Mouse (Mus musculus) lung, embryonic 14.5 days (tissue): ENCODE data around the gene Scaf1. TPM values are rescaled to one million over a fixed set of nuclear protein-coding genes. Genes with fewer than 3 reads are reported as not detected.

Experiments
- ATAC-seq: fragments of 200-750 bp; cut with Nextera tagmentation; 2 replicates; pipeline ENCODE4 v1.8.0; 2017; ENCODE audit warnings: mild to moderate bottlenecking, moderate TSS enrichment, moderate library complexity; ENCODE audit not compliant: insufficient read depth
- DNase-seq: peaks from one replicate; pipeline ENCODE4 v3.0.0-alpha.2; 2015
- H3K27ac ChIP-seq: fragments of 300-500 bp; sonication (generic); 2 replicates; pipeline ENCODE4 v1.5.1; 2014; ENCODE audit warnings: low read depth, mild to moderate bottlenecking, moderate library complexity
- H3K27me3 ChIP-seq: fragments of 300-500 bp; sonication (generic); 2 replicates; pipeline ENCODE4 v1.6.1; 2014; ENCODE audit warnings: low read length, control low read depth; ENCODE audit not compliant: insufficient read depth
- H3K36me3 ChIP-seq: fragments of 300-500 bp; sonication (generic); 2 replicates; pipeline ENCODE4 v1.6.1; 2014; ENCODE audit warnings: control low read depth; ENCODE audit not compliant: insufficient read depth
- H3K4me1 ChIP-seq: fragments of 300-500 bp; sonication (generic); 2 replicates; pipeline ENCODE4 v1.6.1; 2014; ENCODE audit warnings: antibody characterized with exemption, control low read depth; ENCODE audit not compliant: insufficient read depth
- H3K4me2 ChIP-seq: fragments of 300-500 bp; sonication (generic); 2 replicates; pipeline ENCODE4 v1.6.1; 2014; ENCODE audit warnings: mild to moderate bottlenecking
- H3K4me3 ChIP-seq: fragments of 300-500 bp; sonication (generic); 2 replicates; pipeline ENCODE4 v1.5.1; 2014; ENCODE audit warnings: low read depth, low read length
- H3K9ac ChIP-seq: fragments of 300-500 bp; sonication (generic); 2 replicates; pipeline ENCODE4 v1.6.1; 2014
- H3K9me3 ChIP-seq: fragments of 300-500 bp; sonication (generic); 2 replicates; pipeline ENCODE4 v1.6.1; 2016; ENCODE audit warnings: low read depth, low read length, control low read depth
- CTCF ChIP-seq: IDR thresholded peaks from 2 replicates; pipeline ENCODE4 v1.5.1; 2016; ENCODE audit warnings: antibody characterized with exemption, low read depth
- WGBS: fragments of 180-500 bp; shearing (Covaris S2); extraction: QIAGEN DNeasy Blood & Tissue Kit; methylation state at CpG from one replicate; pipeline ENCODE4 v1.1.7; 2014; 5-methylcytosine and 5-hydroxymethylcytosine counted together
- polyA plus RNA-seq: library from polyadenylated mRNA; unstranded; fragments of >200 nt; fragmentation: Nextera tagmentation; extraction: Ambion mirVana; gene quantifications from 2 replicates; pipeline ENCODE4 v1.2.1, GENCODE M21; 2014

The Scaf1 gene
- polyA plus RNA-seq, 1 experiment from 2014 or later, result 53.6 TPM

DNA sequence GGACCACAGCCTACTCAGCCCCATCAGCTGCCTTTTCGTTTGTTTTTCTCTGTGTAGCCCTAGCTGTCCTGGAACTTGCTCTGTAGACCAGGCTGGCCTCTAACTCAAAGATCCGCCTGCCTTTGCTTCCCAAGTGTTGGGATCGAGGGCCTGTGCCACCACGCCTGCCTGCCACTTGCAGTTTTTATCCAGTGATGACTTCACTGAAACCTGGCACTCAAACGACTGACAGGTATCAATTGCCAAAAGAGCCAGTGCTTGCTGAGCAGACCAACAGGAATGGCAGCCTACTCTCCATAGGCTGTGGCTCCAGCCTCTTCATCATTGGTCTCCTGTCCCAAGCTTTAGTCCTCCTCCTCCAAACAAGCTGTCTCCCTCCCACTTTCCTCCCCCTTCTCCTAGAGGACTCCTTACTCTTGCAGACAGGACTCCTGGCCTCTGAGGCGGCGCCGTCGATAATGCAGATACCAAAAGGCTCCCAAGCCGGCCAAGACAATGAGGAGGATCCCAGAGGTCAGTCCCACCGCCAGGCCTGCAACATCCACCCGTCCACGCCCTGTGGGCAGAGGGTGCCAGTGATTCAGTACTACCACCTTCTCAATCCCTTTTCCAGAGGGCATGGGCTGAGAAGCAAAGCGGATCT, 40.3 kb upstream of the Scaf1 start:
- no peak overlapping the region for H3K27ac ChIP-seq
- no peak for DNase-seq
- no peaks in the 10 kb centered on the region for H3K36me3 ChIP-seq
- no peak overlapping the region for H3K4me3 ChIP-seq
- WGBS, result 52% methylated on average over 14 of the region's 14 CpGs
- H3K4me1 ChIP-seq, result peaks cover 2% of the 10 kb centered on the region
- no peaks in the 10 kb centered on the region for H3K9me3 ChIP-seq
- no peak for ATAC-seq
- no peak overlapping the region for H3K9ac ChIP-seq
- H3K27me3 ChIP-seq, result no peaks in the 10 kb centered on the region
- no peak for TF ChIP-seq CTCF
- no peak overlapping the region for H3K4me2 ChIP-seq

DNA sequence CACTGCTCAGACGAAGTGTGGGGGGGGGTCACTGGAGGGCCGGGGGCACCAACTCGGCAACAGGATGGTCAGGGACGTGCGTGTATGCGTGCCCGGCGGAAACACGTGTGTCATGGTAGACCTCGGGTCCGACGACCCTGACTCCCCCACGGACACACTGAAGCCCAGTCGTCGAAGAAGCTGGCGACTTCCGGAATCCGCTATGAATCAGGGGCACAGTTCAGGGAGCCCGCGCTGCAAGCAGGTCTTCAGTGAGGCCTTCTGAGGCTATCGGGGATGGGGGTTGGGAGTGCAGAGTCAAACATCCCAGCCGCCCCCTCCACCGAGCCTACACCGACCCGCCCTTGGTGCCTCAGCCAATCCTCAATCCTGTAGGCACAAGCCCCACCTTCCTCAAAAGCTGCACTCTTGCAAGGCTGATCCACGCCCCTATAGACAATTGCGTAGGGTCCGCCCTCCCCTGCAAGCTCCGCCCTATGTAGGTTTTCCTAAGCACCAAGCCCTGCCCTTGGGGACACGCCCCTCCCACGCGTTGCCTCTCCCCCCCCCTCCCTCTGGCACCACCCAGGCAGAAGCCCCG, 37.9 kb upstream of the Scaf1 start:
- H3K4me3 ChIP-seq, result peak overlapping the region; percentile 90
- DNase-seq (peak; percentile 98), ATAC-seq (peak; percentile 95)
- TF ChIP-seq CTCF, result no peak
- H3K27ac ChIP-seq, result peak overlapping the region; percentile 99
- H3K4me2 ChIP-seq, result peak overlapping the region; percentile 88
- under 1% methylated on average over 33 of the region's 33 CpGs for WGBS
- H3K9me3 ChIP-seq, result no peaks in the 10 kb centered on the region
- peak overlapping the region; percentile 88 for H3K9ac ChIP-seq
- 0 out of 2 replicates have a peak, but pooled peaks cover 3% of the 10 kb centered on the region for H3K4me1 ChIP-seq
- peaks cover 16% of the 10 kb centered on the region for H3K36me3 ChIP-seq
- H3K27me3 ChIP-seq, result no peaks in the 10 kb centered on the region

DNA sequence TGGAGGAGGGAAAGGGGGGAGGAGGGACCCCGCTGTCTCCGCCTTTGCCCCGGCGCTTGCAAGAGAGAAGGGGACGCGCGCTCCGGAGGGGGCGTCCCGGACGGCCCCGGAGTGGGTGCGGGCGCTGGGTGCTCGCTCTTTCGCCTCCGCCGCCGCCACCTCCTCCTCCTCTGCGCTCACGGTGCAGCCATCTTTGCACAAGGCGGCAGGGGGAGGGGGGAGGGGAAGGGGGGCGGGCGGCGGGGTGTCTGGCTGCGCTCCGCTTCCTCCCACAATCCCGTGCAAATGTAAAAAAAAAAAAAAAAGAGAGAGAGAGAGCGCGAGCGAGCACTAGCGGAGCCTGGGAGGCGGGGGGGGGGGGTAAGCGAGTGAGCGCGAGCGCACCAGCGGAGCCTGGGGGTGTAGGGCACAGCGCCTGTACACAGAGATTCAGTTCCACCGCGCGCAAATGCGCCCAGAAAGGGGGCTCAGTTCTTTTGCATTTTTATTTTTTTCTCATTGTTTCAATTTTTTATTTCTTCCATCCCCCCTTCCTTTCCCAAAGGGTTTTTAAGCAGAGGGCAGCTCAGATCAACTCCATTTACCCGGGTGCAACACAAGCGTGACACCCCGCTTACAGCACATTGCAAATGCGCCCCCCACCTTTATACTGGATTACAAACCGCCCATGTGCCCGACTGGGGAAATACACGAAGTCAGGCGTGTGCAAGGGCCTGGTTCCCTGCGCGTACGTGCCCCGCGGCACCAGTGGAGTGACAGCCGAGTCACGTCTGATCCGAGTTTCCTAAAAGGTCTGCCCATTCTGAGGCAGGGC, 37.2 kb upstream of the Scaf1 start:
- 0 out of 2 replicates have a peak, but pooled peaks cover 3% of the 10 kb centered on the region for H3K4me1 ChIP-seq
- ATAC-seq, result peak; percentile 48
- H3K27ac ChIP-seq, result peak overlapping the region; percentile 99
- H3K9me3 ChIP-seq, result no peaks in the 10 kb centered on the region
- peak overlapping the region; percentile 90 for H3K4me3 ChIP-seq
- peak; percentile 87 for DNase-seq
- TF ChIP-seq CTCF, result no peak
- peak overlapping the region; percentile 88 for H3K4me2 ChIP-seq
- WGBS, result under 1% methylated on average over 37 of the region's 59 CpGs
- H3K9ac ChIP-seq, result peak overlapping the region; percentile 88
- H3K27me3 ChIP-seq, result no peaks in the 10 kb centered on the region
- peaks cover 23% of the 10 kb centered on the region for H3K36me3 ChIP-seq

DNA sequence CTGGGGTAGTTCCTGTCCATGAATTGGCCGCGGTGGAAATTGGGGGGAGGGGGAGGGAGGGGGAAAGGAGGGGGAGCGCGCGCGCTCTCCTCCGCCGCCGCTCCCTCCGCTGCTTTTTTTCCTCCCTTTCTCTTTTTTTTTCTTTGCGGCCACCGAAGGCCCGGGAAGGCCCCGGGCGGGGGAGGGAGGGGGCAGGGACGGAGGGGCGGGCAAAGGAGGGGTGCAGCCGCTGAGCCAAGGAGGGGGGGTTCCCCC, 36.6 kb upstream of the Scaf1 start, which contains the start of gene Prr12:
Prr12 (minus strand) TSS at position 20 of the 255 bp plus-strand sequence.
- TF ChIP-seq CTCF, result no peak
- peaks cover 29% of the 10 kb centered on the region for H3K36me3 ChIP-seq
- peak within 1 kb of the TSS; percentile 99 for H3K27ac ChIP-seq
- WGBS, result 3% methylated on average over 6 of the region's 18 CpGs
- H3K9ac ChIP-seq, result peak within 1 kb of the TSS; percentile 88
- H3K4me2 ChIP-seq, result peak within 1 kb of the TSS; percentile 88
- DNase-seq (no peak), ATAC-seq (no peak)
- H3K4me1 ChIP-seq, result 0 out of 2 replicates have a peak, but pooled peaks cover 3% of the 10 kb centered on the region
- H3K27me3 ChIP-seq, result no peaks in the 10 kb centered on the region
- H3K4me3 ChIP-seq, result peak within 1 kb of the TSS; percentile 90
- H3K9me3 ChIP-seq, result no peaks in the 10 kb centered on the region

DNA sequence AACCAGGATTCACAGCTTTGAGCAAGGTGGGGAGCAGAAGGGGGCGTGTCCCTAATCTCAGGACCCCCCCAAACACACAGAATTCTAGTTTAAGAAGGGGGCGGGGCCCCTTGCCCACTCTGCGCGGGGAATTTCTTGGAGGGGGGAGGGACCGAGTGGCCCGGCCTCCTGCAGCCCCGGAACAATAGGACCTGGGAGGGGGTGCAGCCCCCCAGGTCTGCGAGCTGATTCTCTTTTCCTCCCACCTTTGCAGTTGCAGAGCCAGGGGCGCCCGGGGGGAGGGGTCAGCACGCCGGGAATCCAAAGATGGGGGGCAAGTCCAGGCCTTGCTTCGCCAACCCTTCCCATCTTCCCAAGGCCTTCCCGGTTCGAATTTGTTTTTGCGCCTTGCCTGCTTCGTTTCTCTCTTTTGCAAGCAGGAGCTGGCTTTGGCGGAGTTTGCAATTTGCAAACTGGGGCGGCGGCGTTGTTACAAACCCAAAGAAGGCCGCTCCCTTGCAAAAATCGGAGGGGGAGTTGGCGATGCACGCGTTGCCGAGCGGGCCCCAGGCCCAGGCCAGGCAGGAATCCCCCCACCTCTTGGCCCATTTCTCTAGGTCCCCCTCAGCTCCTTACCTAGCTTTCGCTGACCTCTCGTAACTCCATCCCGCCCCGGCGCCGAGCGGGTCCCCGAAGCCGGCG, 36.2 kb upstream of the Scaf1 start:
- H3K36me3 ChIP-seq, result peaks cover 33% of the 10 kb centered on the region
- peak overlapping the region; percentile 90 for H3K4me3 ChIP-seq
- WGBS, result 1% methylated on average over 37 of the region's 38 CpGs
- 0 out of 2 replicates have a peak, but pooled peaks cover 3% of the 10 kb centered on the region for H3K4me1 ChIP-seq
- DNase-seq (peak; percentile 43), ATAC-seq (no peak)
- H3K27me3 ChIP-seq, result no peaks in the 10 kb centered on the region
- no peaks in the 10 kb centered on the region for H3K9me3 ChIP-seq
- H3K27ac ChIP-seq, result peak overlapping the region; percentile 99
- H3K9ac ChIP-seq, result peak overlapping the region; percentile 88
- peak overlapping the region; percentile 88 for H3K4me2 ChIP-seq
- TF ChIP-seq CTCF, result no peak

DNA sequence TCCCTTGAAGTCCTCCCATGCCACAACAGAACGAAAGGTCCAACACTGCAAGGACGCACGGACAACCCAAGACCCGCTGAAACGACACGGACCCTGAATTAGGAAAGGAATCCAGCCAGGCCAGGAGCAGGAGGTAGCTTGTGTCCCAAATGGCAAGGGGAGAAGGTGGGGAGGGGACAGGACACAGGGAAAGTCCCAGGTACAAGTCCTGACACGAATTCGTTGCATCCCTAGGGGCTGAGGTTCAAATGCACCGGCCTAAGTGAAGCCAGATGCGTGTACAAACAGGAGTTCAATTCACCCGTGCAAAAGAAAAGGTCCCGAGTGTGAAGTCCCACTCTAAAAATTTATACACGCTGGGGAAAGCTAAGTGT, 35.4 kb upstream of the Scaf1 start:
- H3K36me3 ChIP-seq, result peaks cover 41% of the 10 kb centered on the region

More for the DNA sequence above, 35.4 kb upstream of the Scaf1 start:
- ATAC-seq (no peak), DNase-seq (no peak)
- 0 out of 2 replicates have a peak, but pooled peaks cover 3% of the 10 kb centered on the region for H3K4me1 ChIP-seq
- no peaks in the 10 kb centered on the region for H3K9me3 ChIP-seq
- peak overlapping the region; percentile 99; the same call in 1 of the 2 replicates for H3K27ac ChIP-seq
- no peak for TF ChIP-seq CTCF
- H3K4me2 ChIP-seq, result peak overlapping the region; percentile 88
- no peaks in the 10 kb centered on the region for H3K27me3 ChIP-seq
- H3K4me3 ChIP-seq, result peak overlapping the region; percentile 90
- WGBS, result 1% methylated on average over 13 of the region's 13 CpGs
- peak overlapping the region; percentile 88 for H3K9ac ChIP-seq
